Mouse (Mus musculus) embryonic facial prominence, embryonic 11.5 days (tissue): ENCODE results near the gene Mif4gd. TPM values are rescaled to one million over a fixed set of nuclear protein-coding genes. Genes with fewer than 3 reads are reported as not detected.

Experiments used
- ATAC-seq: fragments of 200-750 bp; cut with Nextera tagmentation; replicated peaks from 2 replicates; pipeline ENCODE4 v1.8.0; 2017; ENCODE audit warnings: low read depth; ENCODE audit not compliant: insufficient number of reproducible peaks, low FRiP score, low TSS enrichment
- DNase-seq: peaks from one replicate; pipeline ENCODE4 v3.0.0-alpha.2; 2015; ENCODE audit warnings: low spot score
- H3K27ac ChIP-seq: fragments of 300-500 bp; sonication (generic); replicated peaks from 2 replicates; pipeline ENCODE4 v1.5.1; 2014; ENCODE audit warnings: mild to moderate bottlenecking, low read depth, low read length, control low read depth
- H3K27me3 ChIP-seq: fragments of 300-500 bp; sonication (generic); 2 replicates; pipeline ENCODE4 v1.6.1; 2014; ENCODE audit warnings: mild to moderate bottlenecking, low read length, moderate library complexity, mixed read lengths; ENCODE audit not compliant: control insufficient read depth, insufficient read depth
- H3K36me3 ChIP-seq: fragments of 300-500 bp; sonication (generic); replicated peaks from 2 replicates; pipeline ENCODE4 v1.6.1; 2014; ENCODE audit warnings: low read depth, mild to moderate bottlenecking, low read length, moderate library complexity, mixed read lengths; ENCODE audit not compliant: control insufficient read depth, insufficient read depth
- H3K4me1 ChIP-seq: fragments of 300-500 bp; sonication (generic); 2 replicates; pipeline ENCODE4 v1.6.1; 2014; ENCODE audit warnings: low read length, mixed read lengths; ENCODE audit not compliant: control insufficient read depth, insufficient read depth
- H3K4me2 ChIP-seq: fragments of 300-500 bp; sonication (generic); 2 replicates; pipeline ENCODE4 v1.6.1; 2014; ENCODE audit warnings: low read depth, mild to moderate bottlenecking, control low read depth, low read length, moderate library complexity
- H3K4me3 ChIP-seq: fragments of 300-500 bp; sonication (generic); 2 replicates; pipeline ENCODE4 v1.5.1; 2014; ENCODE audit warnings: low read depth, low read length, control low read depth
- H3K9ac ChIP-seq: fragments of 300-500 bp; sonication (generic); replicated peaks from 2 replicates; pipeline ENCODE4 v1.6.1; 2014; ENCODE audit warnings: mild to moderate bottlenecking, control low read depth, low read length
- H3K9me3 ChIP-seq: fragments of 300-500 bp; sonication (generic); replicated peaks from 2 replicates; pipeline ENCODE4 v1.6.1; 2016; ENCODE audit warnings: mild to moderate bottlenecking, low read length, inconsistent platforms, mixed read lengths; ENCODE audit not compliant: control insufficient read depth
- WGBS: fragments of 180-500 bp; shearing (Covaris S2); extraction: QIAGEN DNeasy Blood & Tissue Kit; methylation state at CpG from one replicate; pipeline ENCODE4 v1.1.7; 2014; 5-methylcytosine and 5-hydroxymethylcytosine counted together
- polyA plus RNA-seq: library from polyadenylated mRNA; unstranded; fragments of >200 nt; fragmentation: Nextera tagmentation; extraction: Ambion mirVana; gene quantifications from 2 replicates; pipeline ENCODE4 v1.2.1, GENCODE M21; 2014

The Mif4gd gene
- polyA plus RNA-seq, 1 experiment from 2014 or later, result 18.2 TPM

- 87% methylated on average over 2 of the region's 2 CpGs for WGBS
- H3K9me3 ChIP-seq, result no peaks in the 10 kb centered on the region
- no peak overlapping the region for H3K9ac ChIP-seq
- no peak for ATAC-seq
- no peak overlapping the region for H3K4me3 ChIP-seq
- no peak overlapping the region for H3K27ac ChIP-seq
- peaks cover 39% of the 10 kb centered on the region for H3K36me3 ChIP-seq
- DNase-seq, result no peak
- no peaks in the 10 kb centered on the region for H3K27me3 ChIP-seq
- no peaks in the 10 kb centered on the region for H3K4me1 ChIP-seq
- no peak overlapping the region for H3K4me2 ChIP-seq
Measured at GRCm38 (mm10) chr11:115590526-115591075, 22.2 kb downstream of the Mif4gd start.

GRCm38 (mm10) chr11:115587984-115588383 is 24.8 kb downstream of the Mif4gd start:
- 84% methylated on average over 9 of the region's 9 CpGs for WGBS
- no peak for ATAC-seq
- no peaks in the 10 kb centered on the region for H3K27me3 ChIP-seq
- DNase-seq, result no peak
- H3K4me1 ChIP-seq, result no peaks in the 10 kb centered on the region
- H3K4me3 ChIP-seq, result no peak overlapping the region
- H3K9me3 ChIP-seq, result no peaks in the 10 kb centered on the region
- H3K27ac ChIP-seq, result no peak overlapping the region
- no peak overlapping the region for H3K4me2 ChIP-seq
- no peak overlapping the region for H3K9ac ChIP-seq
- peaks cover 37% of the 10 kb centered on the region for H3K36me3 ChIP-seq

- Histone ChIP-seq H3K36me3 (peaks cover 34% of the 10 kb centered on the region), H3K27me3 (no peaks in the 10 kb centered on the region), H3K9me3 (no peaks in the 10 kb centered on the region), H3K4me1 (no peaks in the 10 kb centered on the region), H3K4me3 (no peak overlapping the region), H3K9ac (no peak overlapping the region), H3K27ac (no peak overlapping the region), H3K4me2 (no peak overlapping the region)
- ATAC-seq (no peak), DNase-seq (no peak)
- 92% methylated on average over 9 of the region's 9 CpGs for WGBS
Measured at GRCm38 (mm10) chr11:115586403-115586802, 26.4 kb downstream of the Mif4gd start.

- 90% methylated on average over 7 of the region's 7 CpGs for WGBS
- DNase-seq, result no peak
Measured at GRCm38 (mm10) chr11:115585573-115586100, 27.1 kb downstream of the Mif4gd start.

GRCm38 (mm10) chr11:115584376-115585073 is 28.2 kb downstream of the Mif4gd start:
- ATAC-seq (no peak), DNase-seq (no peak)
- no peak overlapping the region for H3K4me2 ChIP-seq
- WGBS, result 90% methylated on average over 10 of the region's 10 CpGs
- H3K9ac ChIP-seq, result no peak overlapping the region
- no peak overlapping the region for H3K4me3 ChIP-seq
- H3K9me3 ChIP-seq, result no peaks in the 10 kb centered on the region
- H3K4me1 ChIP-seq, result no peaks in the 10 kb centered on the region
- no peaks in the 10 kb centered on the region for H3K27me3 ChIP-seq
- no peak overlapping the region for H3K27ac ChIP-seq
- H3K36me3 ChIP-seq, result peaks cover 30% of the 10 kb centered on the region

More at GRCm38 (mm10) chr11:115585573-115586100, 27.1 kb downstream of the Mif4gd start:
- H3K4me2 ChIP-seq, result no peak overlapping the region
- H3K27me3 ChIP-seq, result no peaks in the 10 kb centered on the region
- H3K36me3 ChIP-seq, result peaks cover 37% of the 10 kb centered on the region
- no peak overlapping the region for H3K4me3 ChIP-seq
- no peaks in the 10 kb centered on the region for H3K4me1 ChIP-seq
- ATAC-seq, result no peak
- no peaks in the 10 kb centered on the region for H3K9me3 ChIP-seq
- no peak overlapping the region for H3K27ac ChIP-seq
- H3K9ac ChIP-seq, result no peak overlapping the region

- 86% methylated on average over 10 of the region's 10 CpGs for WGBS
Measured at GRCm38 (mm10) chr11:115582913-115583606, 29.7 kb downstream of the Mif4gd start.

GRCm38 (mm10) chr11:115579080-115579479 is 33.7 kb downstream of the Mif4gd start:
- Histone ChIP-seq H3K4me1 (no peaks in the 10 kb centered on the region), H3K9ac (no peak overlapping the region), H3K4me2 (no peak overlapping the region), H3K27me3 (no peaks in the 10 kb centered on the region), H3K27ac (no peak overlapping the region), H3K4me3 (no peak overlapping the region), H3K36me3 (peaks cover 8% of the 10 kb centered on the region), H3K9me3 (no peaks in the 10 kb centered on the region)
- no peak for ATAC-seq
- DNase-seq, result no peak

More at GRCm38 (mm10) chr11:115582913-115583606, 29.7 kb downstream of the Mif4gd start:
- no peak overlapping the region for H3K27ac ChIP-seq
- DNase-seq (no peak), ATAC-seq (no peak)
- peaks cover 27% of the 10 kb centered on the region for H3K36me3 ChIP-seq
- no peaks in the 10 kb centered on the region for H3K27me3 ChIP-seq
- H3K9ac ChIP-seq, result no peak overlapping the region
- H3K4me2 ChIP-seq, result no peak overlapping the region
- no peaks in the 10 kb centered on the region for H3K4me1 ChIP-seq
- H3K9me3 ChIP-seq, result no peaks in the 10 kb centered on the region
- no peak overlapping the region for H3K4me3 ChIP-seq

GRCm38 (mm10) chr11:115564961-115565360 is 47.8 kb downstream of the Mif4gd start:
- peak overlapping the region; percentile 76 for H3K4me3 ChIP-seq
- DNase-seq (no peak), ATAC-seq (no peak)
- WGBS, result 20% methylated on average over 7 of the region's 7 CpGs
- H3K9me3 ChIP-seq, result no peaks in the 10 kb centered on the region
- H3K36me3 ChIP-seq, result peaks cover 7% of the 10 kb centered on the region
- no peaks in the 10 kb centered on the region for H3K27me3 ChIP-seq
- H3K27ac ChIP-seq, result no peak overlapping the region
- H3K4me2 ChIP-seq, result peak overlapping the region; percentile 78
- peaks cover 3% of the 10 kb centered on the region; the same call in 1 of the 2 replicates for H3K4me1 ChIP-seq
- H3K9ac ChIP-seq, result peak overlapping the region; percentile 78
